Mouse (Mus musculus) CD8-positive naive resting alpha-beta T cell, adult 2 months (primary cell): Measurements from ENCODE around the gene Ccnt1.

ENCODE experiments used
- DNase-seq, 2 experiments: peaks; one replicate each; pipeline ENCODE4 v3.0.0; 2022; ENCODE audit warnings: low read depth in 2 of 2, low spot score in 2 of 2

Ccnt1 gene

DNA sequence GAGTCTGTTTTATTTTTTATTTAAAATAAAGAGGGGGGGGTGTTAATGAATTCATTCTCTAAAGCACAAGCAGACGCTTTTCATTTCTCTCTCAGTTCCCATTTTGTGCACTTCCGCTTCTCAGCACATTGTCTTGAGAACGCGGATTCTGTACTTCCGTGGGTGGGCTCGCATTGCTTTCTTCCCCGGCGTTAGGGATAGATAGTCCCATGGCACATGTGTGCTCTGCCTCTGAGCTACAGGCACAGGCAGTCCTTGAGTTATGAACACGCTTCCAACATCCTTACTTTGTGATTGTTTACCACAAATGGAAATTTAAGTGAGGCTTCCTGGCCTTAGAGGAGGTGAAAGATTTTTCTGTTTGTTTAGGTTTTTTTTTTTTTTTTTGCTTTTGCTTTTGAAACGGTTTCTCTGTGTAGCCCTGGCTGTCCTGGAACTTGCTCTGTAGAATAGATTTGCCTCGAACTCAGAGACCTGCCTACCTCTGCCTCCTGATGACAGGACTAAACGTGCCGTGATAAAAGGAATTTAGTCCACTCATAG lies 59.3 kb downstream of the Ccnt1 start:
- peak in 1 of 2 experiments; percentile 26 for DNase-seq

DNA sequence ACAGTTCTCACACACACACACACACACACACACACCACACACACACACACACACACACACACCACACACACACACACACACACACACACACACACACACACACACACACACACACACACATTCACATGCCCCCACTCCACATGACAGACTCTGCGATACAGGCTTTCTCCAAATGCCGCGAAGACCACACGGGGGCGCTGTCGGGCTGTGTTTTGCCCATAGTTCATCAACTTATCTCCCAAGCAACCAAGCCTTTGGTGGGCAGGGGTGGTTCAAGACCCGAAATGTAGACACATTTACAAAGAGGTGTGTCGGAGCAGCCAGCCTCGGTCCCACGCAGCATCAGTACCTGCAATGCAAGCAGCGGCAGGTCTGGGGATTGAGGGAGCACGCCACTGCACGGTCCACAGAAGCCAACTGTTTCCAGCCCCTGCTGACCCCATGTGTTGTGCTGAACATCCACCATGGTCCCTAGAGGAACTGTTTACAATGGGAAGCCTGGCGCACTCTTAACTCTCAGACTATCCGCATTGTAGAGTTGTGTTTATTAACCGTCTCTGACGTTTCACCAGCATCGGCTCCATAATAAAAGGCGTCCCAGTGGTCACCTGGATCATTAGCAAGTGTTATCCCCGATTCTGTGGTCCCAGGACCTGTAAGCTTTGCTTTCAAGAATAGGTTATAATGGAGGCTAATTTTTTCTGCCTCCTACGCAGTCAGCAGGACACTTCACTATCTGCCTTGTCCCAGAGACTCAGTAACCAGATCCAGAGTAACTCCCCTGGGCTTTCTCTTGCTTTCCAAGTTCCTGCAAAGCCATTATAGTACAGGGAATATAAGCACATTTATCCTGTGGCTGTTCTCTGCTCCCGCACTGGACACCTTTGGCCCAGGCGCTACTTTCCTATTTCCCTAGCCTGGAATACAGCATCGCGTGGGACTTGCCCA lies 60.0 kb downstream of the Ccnt1 start:
- peak; percentile 75 to 81 for DNase-seq

DNA sequence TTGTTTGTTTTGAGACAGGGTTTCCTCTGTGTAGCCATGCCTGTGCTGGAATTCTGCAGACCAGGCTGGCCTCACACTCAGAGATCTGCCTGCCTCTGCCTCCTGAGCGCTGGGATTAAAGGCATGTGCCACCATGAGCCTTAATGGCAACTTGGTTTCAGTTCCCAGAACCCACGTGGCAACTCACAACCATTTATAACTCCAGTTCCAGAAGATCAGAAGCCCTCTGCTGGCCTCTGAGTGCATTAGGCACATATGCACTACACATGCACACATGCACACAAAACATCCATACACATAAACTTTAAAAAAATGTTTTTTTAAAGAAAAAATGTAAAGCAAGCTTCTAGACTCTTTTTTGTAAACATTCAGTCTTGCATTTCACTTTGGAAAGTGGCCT lies 61.3 kb downstream of the Ccnt1 start:
- no peak for DNase-seq

DNA sequence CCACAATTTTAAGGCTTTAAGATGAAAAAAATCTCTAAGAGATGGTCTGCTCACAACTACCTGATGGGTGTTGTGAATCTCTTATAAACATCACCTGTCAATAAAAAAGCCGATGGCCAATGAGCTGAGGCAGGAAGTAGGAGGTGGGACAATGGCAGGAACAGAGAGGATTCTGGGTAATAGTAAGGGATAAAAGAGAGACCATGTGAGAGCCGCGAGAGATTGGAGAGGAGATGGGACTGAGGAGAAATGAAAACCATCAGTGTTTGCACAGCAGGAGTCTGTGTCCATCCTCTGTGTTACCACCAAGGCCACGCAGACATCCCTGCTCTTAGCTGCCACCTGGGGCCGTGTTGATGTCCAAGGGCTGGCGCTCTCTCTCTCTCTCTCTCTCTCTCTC lies 63.4 kb downstream of the Ccnt1 start:
- no peak for DNase-seq

DNA sequence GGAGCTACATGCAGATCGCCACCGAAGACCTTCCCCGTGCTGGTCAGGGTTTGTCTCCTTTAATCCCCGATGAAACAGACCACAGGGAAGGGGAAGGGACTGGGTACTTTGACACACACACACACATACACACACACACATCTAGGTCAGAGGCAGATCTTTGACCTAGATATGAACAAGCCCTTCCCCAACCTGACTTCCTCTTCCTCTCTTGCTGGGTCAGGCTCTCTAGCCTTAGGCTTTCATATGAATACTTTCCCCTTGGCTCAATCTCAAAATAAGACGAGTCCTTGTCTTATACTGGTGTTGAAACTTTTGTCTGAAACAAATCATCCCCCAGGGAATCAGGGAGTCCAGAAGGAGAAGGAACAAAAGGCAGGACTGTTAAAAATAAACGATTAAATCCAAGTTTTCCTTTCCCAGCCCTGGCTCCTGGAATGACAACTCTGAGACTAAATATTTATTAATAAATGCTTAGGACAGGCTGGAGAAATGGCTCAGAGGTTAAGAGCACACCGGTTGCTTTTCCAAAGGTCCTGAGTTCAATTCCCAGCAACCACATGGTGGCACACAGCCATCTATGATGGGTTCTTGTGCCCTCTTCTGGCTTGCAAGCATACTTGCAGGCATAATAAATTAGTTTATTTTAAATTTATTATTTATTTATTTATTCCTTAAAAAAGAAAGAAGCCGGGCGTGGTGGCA lies 64.3 kb downstream of the Ccnt1 start:
- DNase-seq, result no peak

DNA sequence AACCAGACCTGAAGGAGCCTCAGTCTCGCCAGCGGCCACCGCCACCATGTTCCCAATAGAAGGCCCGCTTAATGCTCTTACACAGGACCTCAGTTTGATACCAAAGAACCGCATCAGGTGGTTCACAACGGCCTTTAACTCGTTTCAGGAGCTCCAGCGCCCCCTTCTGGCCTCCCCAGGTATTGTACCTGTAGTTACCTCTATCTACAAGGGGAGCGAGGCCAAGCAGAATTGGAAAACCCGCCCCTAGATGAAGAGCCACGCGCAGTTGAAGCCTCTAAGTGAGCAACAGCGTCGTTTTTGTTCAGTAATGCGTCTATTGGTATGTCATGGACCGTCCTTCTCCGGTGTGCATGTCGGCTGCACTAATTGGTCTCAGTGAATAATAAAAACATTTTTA lies 66.2 kb downstream of the Ccnt1 start:
- DNase-seq, result peak; percentile 53 to 74

DNA sequence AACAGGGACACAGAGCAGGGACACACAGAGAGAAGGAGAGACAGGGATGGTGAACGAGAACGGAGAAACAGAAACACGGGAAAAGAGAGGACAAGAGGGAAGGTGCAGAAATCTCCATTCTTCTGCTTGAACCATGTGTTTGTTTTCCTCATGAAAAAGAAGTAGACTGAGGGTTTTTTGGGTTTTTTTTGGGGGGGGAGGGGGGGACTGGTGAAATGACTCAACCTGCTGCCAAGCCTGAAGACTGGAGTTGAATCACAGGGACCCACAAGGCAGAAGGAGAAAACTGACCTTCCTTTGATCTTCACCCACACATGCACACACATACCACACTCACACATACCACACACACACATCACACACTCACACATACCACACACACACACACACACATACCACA lies 67.4 kb downstream of the Ccnt1 start:
- DNase-seq, result no peak

DNA sequence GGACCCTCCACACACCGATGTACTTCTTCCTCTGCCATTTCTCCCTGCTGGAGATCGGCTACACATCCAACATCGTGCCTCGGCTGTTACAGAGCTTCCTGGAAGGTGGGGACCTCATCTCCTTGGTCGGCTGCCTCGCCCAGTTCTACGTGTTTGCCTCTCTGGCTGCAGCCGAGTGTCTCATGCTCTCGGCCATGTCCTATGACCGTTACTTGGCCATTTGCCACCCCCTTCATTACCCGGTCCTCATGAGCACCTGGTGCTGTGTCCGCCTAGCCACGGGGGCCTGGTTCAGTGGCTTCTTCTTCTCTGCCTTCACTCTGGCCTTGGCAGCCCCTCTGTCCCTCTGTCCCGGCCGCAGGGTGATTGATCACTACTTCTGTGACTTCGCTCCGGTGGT lies 73.1 kb downstream of the Ccnt1 start:
- no peak for DNase-seq

DNA sequence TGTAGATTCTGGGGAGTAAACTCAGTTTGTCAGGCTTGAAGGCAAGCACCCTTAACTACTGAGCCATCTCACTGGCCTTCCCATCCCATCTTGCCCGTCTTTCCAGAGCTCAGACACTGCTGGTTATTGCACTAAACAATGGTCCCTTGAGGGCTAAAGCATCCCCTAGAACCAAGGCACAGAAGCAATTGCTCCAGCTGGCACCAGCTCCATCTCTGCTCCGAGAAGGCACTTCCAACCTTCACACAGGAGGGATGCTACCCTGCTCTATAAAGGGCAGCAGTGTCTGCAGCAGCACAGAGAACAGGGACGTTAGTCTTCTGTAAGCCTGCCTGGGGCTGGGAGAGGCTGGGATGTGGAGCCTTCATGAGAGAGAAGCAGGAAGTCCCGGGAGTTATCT lies 78.6 kb downstream of the Ccnt1 start, which contains the start of gene Olfr279:
Gene Olfr279 (plus strand): TSS at position 301 of the 400 bp plus-strand sequence.
- no peak for DNase-seq

DNA sequence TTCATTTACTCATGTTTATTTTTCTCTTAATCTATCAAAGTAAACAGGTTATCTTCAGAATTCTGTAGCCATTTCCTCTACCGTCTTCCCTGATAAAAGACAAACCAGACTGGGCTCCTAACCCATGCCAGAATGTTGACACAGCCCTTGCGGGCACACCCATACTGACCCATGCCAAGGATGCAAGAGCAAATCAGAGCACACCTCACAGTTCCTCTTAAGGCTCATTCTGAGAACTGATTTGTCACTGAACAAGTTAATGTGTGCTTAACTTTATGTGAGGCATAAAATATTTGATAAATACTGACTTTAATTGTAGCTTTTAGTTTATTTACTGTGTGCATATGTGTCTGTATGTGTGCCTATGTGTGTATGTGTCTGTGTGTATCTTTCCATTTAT lies 79.4 kb downstream of the Ccnt1 start:
- DNase-seq, result no peak
